Mouse (Mus musculus) forebrain, embryonic 15.5 days (tissue): ENCODE measurements around the gene Rnf5. TPM values are rescaled to one million over a fixed set of nuclear protein-coding genes. Genes with fewer than 3 reads are reported as not detected.

Experiments
- ATAC-seq: fragments of 200-750 bp; cut with Nextera tagmentation; replicated peaks from 2 replicates; pipeline ENCODE4 v1.8.0; 2017; ENCODE audit warnings: mild to moderate bottlenecking, moderate TSS enrichment, moderate library complexity
- H3K27ac ChIP-seq: fragments of 300-500 bp; sonication (generic); replicated peaks from 2 replicates; pipeline ENCODE4 v1.5.1; 2015; ENCODE audit warnings: mild to moderate bottlenecking, inconsistent platforms
- H3K27me3 ChIP-seq: fragments of 300-500 bp; sonication (generic); 2 replicates; pipeline ENCODE4 v1.6.1; 2015; ENCODE audit warnings: inconsistent platforms
- H3K36me3 ChIP-seq: fragments of 300-500 bp; sonication (generic); 2 replicates; pipeline ENCODE4 v1.6.1; 2015; ENCODE audit warnings: mild to moderate bottlenecking, inconsistent platforms
- H3K4me1 ChIP-seq: fragments of 300-500 bp; sonication (generic); 2 replicates; pipeline ENCODE4 v1.6.1; 2015; ENCODE audit warnings: inconsistent platforms
- H3K4me2 ChIP-seq: fragments of 300-500 bp; sonication (generic); replicated peaks from 2 replicates; pipeline ENCODE4 v1.6.1; 2015; ENCODE audit warnings: mild to moderate bottlenecking, inconsistent platforms
- H3K4me3 ChIP-seq: fragments of 300-500 bp; sonication (generic); 2 replicates; pipeline ENCODE4 v1.5.1; 2015; ENCODE audit warnings: mild to moderate bottlenecking, inconsistent platforms
- H3K9ac ChIP-seq: fragments of 300-500 bp; sonication (generic); replicated peaks from 2 replicates; pipeline ENCODE4 v1.6.1; 2015; ENCODE audit warnings: mild to moderate bottlenecking, inconsistent platforms
- H3K9me3 ChIP-seq: fragments of 300-500 bp; sonication (generic); 2 replicates; pipeline ENCODE4 v1.6.1; 2016; ENCODE audit warnings: inconsistent platforms
- WGBS: fragments of 180-500 bp; shearing (Covaris S2); methylation state at CpG from one replicate; pipeline ENCODE4 v1.1.7; 2015; ENCODE audit warnings: mixed read lengths; 5-methylcytosine and 5-hydroxymethylcytosine counted together
- polyA plus RNA-seq: library from polyadenylated mRNA; unstranded; fragments of >200 nt; fragmentation: Nextera tagmentation; extraction: Ambion mirVana; gene quantifications from 2 replicates; pipeline ENCODE4 v1.2.1, GENCODE M21; 2015

Rnf5 gene
- polyA plus RNA-seq, 1 experiment from 2014 or later: 313 TPM

- no peaks in the 10 kb centered on the region for H3K36me3 ChIP-seq
- WGBS: 63% methylated on average over 4 of the region's 4 CpGs
- H3K9ac ChIP-seq: no peak overlapping the region
- no peaks in the 10 kb centered on the region for H3K27me3 ChIP-seq
- no peak overlapping the region for H3K4me2 ChIP-seq
- no peak for ATAC-seq
- H3K4me1 ChIP-seq: no peaks in the 10 kb centered on the region
- H3K9me3 ChIP-seq: no peaks in the 10 kb centered on the region
- no peak overlapping the region for H3K27ac ChIP-seq
- no peak overlapping the region for H3K4me3 ChIP-seq
Observed at GRCm38 (mm10) chr17:34569919-34570318, 33.6 kb downstream of the Rnf5 start.

- no peak for ATAC-seq
- Histone ChIP-seq H3K4me3 (no peak overlapping the region), H3K4me2 (no peak overlapping the region), H3K36me3 (no peaks in the 10 kb centered on the region), H3K27ac (no peak overlapping the region), H3K9ac (no peak overlapping the region), H3K27me3 (no peaks in the 10 kb centered on the region), H3K9me3 (no peaks in the 10 kb centered on the region), H3K4me1 (no peaks in the 10 kb centered on the region)
- 84% methylated on average over 13 of the region's 13 CpGs for WGBS
Observed at GRCm38 (mm10) chr17:34568421-34568820, 35.1 kb downstream of the Rnf5 start.

- 77% methylated on average over 9 of the region's 9 CpGs for WGBS
- Histone ChIP-seq H3K27me3 (no peaks in the 10 kb centered on the region), H3K36me3 (no peaks in the 10 kb centered on the region), H3K9ac (no peak overlapping the region), H3K27ac (no peak overlapping the region), H3K9me3 (no peaks in the 10 kb centered on the region), H3K4me2 (no peak overlapping the region), H3K4me1 (no peaks in the 10 kb centered on the region), H3K4me3 (no peak overlapping the region)
- ATAC-seq: no peak
Observed at GRCm38 (mm10) chr17:34567311-34567710, 36.2 kb downstream of the Rnf5 start.

DNA sequence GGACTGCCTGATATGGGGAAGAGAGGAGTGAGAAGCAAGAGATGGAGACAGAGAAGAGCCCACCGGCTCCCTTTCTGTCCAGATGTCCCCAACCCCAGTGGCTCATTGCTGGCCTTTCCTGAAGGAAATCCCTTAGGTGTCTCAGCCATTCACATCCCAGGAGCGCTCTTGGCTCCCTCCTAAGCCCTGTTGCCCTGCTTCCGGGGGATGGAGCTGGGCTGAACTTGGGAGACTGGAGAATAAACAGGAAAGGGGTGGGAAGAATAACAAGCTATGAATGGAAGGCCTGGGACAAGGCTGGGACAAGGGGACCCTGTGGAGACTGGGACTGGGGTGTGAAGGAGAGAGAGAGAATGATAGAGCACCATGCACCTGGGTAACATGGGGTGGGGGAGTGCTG is 38.7 kb downstream of the Rnf5 start:
- H3K4me2 ChIP-seq: no peak overlapping the region
- no peaks in the 10 kb centered on the region for H3K4me1 ChIP-seq
- no peaks in the 10 kb centered on the region for H3K9me3 ChIP-seq
- H3K9ac ChIP-seq: no peak overlapping the region
- 69% methylated on average over 3 of the region's 3 CpGs for WGBS
- ATAC-seq: no peak
- no peaks in the 10 kb centered on the region for H3K27me3 ChIP-seq
- H3K4me3 ChIP-seq: no peak overlapping the region
- no peaks in the 10 kb centered on the region for H3K36me3 ChIP-seq
- H3K27ac ChIP-seq: 0 out of 2 replicates have a peak overlapping the region, but pooled peaks have one; percentile 18

GRCm38 (mm10) chr17:34564003-34564421 is 39.5 kb downstream of the Rnf5 start, which contains the start of gene Notch4:
Gene Notch4 (plus strand): TSS chr17:34564268.
- no peaks in the 10 kb centered on the region for H3K27me3 ChIP-seq
- WGBS: 15% methylated on average over 6 of the region's 6 CpGs
- no peaks in the 10 kb centered on the region for H3K4me1 ChIP-seq
- no peaks in the 10 kb centered on the region for H3K9me3 ChIP-seq
- no peak within 1 kb of the TSS for H3K4me3 ChIP-seq
- no peak for ATAC-seq
- H3K4me2 ChIP-seq: no peak within 1 kb of the TSS
- 0 out of 2 replicates have a peak within 1 kb of the TSS, but pooled peaks have one; percentile 18 for H3K27ac ChIP-seq
- no peak within 1 kb of the TSS for H3K9ac ChIP-seq
- no peaks in the 10 kb centered on the region for H3K36me3 ChIP-seq

DNA sequence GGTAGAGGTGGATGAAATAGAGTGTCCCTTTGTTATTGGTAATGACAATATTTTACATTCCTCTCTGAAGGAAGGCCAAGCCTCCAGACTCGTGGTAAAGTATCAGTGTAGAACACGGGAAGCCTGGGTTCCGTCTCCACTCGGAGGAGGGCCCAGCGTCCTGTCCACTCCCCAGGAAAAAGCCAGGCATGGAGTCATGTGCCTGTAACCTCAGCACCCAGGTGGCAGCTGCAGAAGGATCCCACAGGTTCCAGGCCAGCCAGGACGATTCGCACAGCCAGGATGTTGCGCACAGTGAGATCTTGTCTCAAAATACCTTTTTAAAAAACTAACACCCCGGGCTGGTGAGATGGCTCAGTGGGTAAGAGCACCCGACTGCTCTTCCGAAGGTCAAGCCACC is 40.1 kb downstream of the Rnf5 start:
- no peaks in the 10 kb centered on the region for H3K9me3 ChIP-seq
- H3K9ac ChIP-seq: no peak overlapping the region
- no peaks in the 10 kb centered on the region for H3K36me3 ChIP-seq
- no peak for ATAC-seq
- WGBS: 82% methylated on average over 11 of the region's 11 CpGs
- H3K4me3 ChIP-seq: no peak overlapping the region
- no peaks in the 10 kb centered on the region for H3K4me1 ChIP-seq
- no peak overlapping the region for H3K4me2 ChIP-seq
- no peaks in the 10 kb centered on the region for H3K27me3 ChIP-seq
- H3K27ac ChIP-seq: no peak overlapping the region

- Histone ChIP-seq H3K4me3 (no peak overlapping the region), H3K4me2 (no peak overlapping the region), H3K27me3 (no peaks in the 10 kb centered on the region), H3K27ac (no peak overlapping the region), H3K9me3 (no peaks in the 10 kb centered on the region), H3K36me3 (no peaks in the 10 kb centered on the region), H3K9ac (no peak overlapping the region), H3K4me1 (no peaks in the 10 kb centered on the region)
- WGBS: 69% methylated on average over 3 of the region's 3 CpGs
- ATAC-seq: no peak
Observed at GRCm38 (mm10) chr17:34562595-34562994, 40.9 kb downstream of the Rnf5 start.

DNA sequence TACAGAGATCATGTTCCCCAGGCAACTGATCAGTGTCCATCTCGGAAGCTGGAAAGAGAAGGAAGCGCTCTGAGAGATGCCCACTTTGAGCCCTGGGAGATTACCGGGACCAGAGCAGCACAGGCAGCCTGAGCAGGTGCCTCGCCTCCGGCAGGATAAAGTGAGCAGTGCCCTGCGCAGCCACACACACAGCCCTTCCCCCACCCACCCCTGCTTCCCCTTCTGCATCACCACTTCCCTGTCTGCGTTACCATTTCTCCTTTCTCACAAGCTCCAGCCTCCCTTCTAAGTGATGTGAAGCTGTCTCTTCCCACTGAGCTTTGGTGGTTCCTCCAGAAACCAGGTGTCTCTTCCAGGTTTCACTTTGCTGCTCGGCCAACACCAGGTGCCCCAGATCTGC is 42.3 kb downstream of the Rnf5 start:
- H3K4me3 ChIP-seq: no peak overlapping the region
- no peak overlapping the region for H3K27ac ChIP-seq
- H3K9ac ChIP-seq: no peak overlapping the region
- WGBS: 35% methylated on average over 8 of the region's 8 CpGs
- H3K9me3 ChIP-seq: no peaks in the 10 kb centered on the region
- no peak for ATAC-seq
- no peak overlapping the region for H3K4me2 ChIP-seq
- H3K36me3 ChIP-seq: no peaks in the 10 kb centered on the region
- H3K27me3 ChIP-seq: no peaks in the 10 kb centered on the region
- no peaks in the 10 kb centered on the region for H3K4me1 ChIP-seq

GRCm38 (mm10) chr17:34560438-34560837 is 43.1 kb downstream of the Rnf5 start:
- 92% methylated on average over 6 of the region's 6 CpGs for WGBS
- Histone ChIP-seq H3K36me3 (no peaks in the 10 kb centered on the region), H3K4me3 (no peak overlapping the region), H3K27ac (no peak overlapping the region), H3K4me1 (no peaks in the 10 kb centered on the region), H3K27me3 (no peaks in the 10 kb centered on the region), H3K4me2 (no peak overlapping the region), H3K9me3 (no peaks in the 10 kb centered on the region), H3K9ac (no peak overlapping the region)
- ATAC-seq: no peak

GRCm38 (mm10) chr17:34559895-34560294 is 43.6 kb downstream of the Rnf5 start:
- WGBS: 33% methylated on average over 15 of the region's 15 CpGs
- no peaks in the 10 kb centered on the region for H3K36me3 ChIP-seq
- H3K4me2 ChIP-seq: no peak overlapping the region
- H3K27me3 ChIP-seq: no peaks in the 10 kb centered on the region
- H3K9me3 ChIP-seq: no peaks in the 10 kb centered on the region
- ATAC-seq: no peak
- no peak overlapping the region for H3K4me3 ChIP-seq
- H3K4me1 ChIP-seq: no peaks in the 10 kb centered on the region
- no peak overlapping the region for H3K9ac ChIP-seq
- no peak overlapping the region for H3K27ac ChIP-seq

DNA sequence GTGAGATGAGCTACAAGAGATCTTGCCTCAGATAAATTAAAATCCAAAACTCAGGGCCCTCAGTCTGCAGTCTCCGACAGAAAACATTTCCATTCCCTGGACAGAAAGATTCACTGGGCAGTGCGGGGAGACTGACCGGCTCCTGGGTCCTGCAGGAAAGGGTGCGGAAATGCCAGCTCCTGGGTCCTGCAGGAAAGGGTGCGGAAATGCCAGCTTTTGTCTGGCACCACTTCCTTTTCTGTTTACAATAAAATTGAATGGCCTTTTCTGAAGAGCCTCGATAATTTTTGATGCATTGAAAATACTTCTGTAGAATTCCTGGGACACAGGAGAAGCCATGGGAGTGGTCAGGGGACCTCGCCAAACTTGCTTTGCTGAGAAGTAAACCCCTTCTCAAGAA is 44.4 kb downstream of the Rnf5 start:
- no peak overlapping the region for H3K9ac ChIP-seq
- H3K4me2 ChIP-seq: no peak overlapping the region
- H3K4me3 ChIP-seq: no peak overlapping the region
- no peak overlapping the region for H3K27ac ChIP-seq
- 87% methylated on average over 7 of the region's 7 CpGs for WGBS
- ATAC-seq: no peak
- no peaks in the 10 kb centered on the region for H3K27me3 ChIP-seq
- no peaks in the 10 kb centered on the region for H3K4me1 ChIP-seq
- no peaks in the 10 kb centered on the region for H3K36me3 ChIP-seq
- H3K9me3 ChIP-seq: no peaks in the 10 kb centered on the region

DNA sequence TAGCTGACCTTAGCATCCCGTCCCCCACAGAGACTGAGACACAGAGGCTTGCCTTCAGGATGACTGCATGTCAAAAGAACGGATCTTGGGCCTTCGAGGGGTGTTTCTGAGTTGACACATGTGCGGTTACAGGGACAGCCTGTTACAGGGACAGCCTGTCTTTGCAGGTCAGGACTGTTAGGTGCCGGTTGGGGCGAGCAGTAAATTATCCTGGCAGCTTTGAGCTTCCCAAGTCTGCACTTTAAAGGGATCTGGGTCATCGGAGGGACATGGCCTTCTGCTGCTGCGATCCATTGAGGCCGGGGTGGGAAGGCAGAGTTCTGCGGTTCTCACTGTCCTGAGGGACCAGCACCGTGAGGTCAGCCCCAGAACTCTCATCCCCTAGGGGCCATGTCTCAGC is 46.1 kb downstream of the Rnf5 start:
- ATAC-seq: no peak
- Histone ChIP-seq H3K36me3 (no peaks in the 10 kb centered on the region), H3K9me3 (no peaks in the 10 kb centered on the region), H3K27me3 (no peaks in the 10 kb centered on the region), H3K4me3 (no peak overlapping the region), H3K4me1 (no peaks in the 10 kb centered on the region), H3K27ac (no peak overlapping the region), H3K4me2 (no peak overlapping the region), H3K9ac (no peak overlapping the region)
- WGBS: 79% methylated on average over 11 of the region's 11 CpGs

DNA sequence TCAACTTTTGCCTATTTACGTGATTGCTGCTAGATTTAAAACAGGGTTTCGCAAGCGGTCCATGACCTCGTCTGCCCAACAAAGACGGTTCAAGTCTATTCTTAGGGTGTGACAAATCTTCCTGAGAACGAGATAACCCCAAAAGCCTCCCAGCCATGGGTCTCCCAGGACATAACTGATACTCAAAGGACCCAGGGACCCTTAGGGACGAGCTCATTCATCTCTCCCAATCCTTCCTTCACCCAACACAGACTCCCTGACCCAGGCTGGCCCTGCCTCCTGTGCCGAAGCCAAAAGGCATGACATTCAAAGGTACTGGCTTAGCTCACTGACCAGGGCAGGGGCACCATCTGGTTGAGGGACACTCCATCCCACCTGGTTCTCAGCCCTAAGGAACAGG is 47.1 kb downstream of the Rnf5 start:
- H3K4me3 ChIP-seq: no peak overlapping the region
- H3K4me1 ChIP-seq: no peaks in the 10 kb centered on the region
- no peaks in the 10 kb centered on the region for H3K36me3 ChIP-seq
- no peak for ATAC-seq
- WGBS: 84% methylated on average over 8 of the region's 8 CpGs
- no peak overlapping the region for H3K9ac ChIP-seq
- no peak overlapping the region for H3K27ac ChIP-seq
- no peak overlapping the region for H3K4me2 ChIP-seq
- H3K27me3 ChIP-seq: no peaks in the 10 kb centered on the region
- no peaks in the 10 kb centered on the region for H3K9me3 ChIP-seq
